Mouse (Mus musculus): ENCODE data around the gene Tspo2.

The Tspo2 gene

DNA sequence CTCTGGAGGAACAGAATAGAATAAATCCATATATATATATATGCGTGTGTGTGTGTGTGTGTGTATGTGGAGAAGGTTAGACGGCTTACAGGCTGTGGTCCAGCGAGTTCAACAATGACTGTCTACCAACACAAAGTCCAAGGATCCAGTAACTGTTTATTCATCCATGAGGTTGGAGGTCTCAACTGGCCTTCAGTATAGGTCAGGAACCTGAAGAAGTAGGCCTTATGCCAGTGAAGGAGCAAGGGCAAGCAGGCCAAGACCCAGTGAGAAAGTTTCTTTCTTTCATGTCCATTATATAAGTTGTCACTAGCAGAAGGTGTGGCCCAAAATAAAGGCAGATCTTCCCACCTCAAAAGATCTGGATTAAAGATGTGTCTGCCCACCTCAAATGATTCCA lies 48.6 kb downstream of the Tspo2 start:
- in situ Hi-C loops (cut with MboI; ENCODE audit: low pct_unique_long_range_greater_than_20kb in 1 of 2, low sequenced_read_pairs in 2 of 2, unreplicated experiment in 1 of 2): no loop called here

DNA sequence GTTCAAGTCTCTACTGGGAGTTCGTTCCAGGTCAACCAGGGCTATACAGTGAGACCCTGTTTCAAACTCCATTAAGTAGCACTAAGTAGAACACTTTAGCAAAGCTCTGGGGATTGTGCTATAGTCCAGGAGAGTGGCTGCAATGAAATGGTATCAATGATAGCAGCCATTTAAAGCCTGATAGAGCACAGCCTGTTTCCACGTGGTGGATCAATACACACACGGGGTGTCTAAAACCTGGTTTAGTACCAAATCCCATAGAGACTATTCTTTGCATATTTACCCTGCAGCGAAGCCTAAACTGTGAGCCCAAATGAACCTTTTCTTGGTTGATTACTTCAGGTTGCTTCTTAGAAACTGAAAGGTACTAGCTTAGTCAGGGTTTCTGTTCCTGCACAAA lies 49.6 kb downstream of the Tspo2 start:
- in situ Hi-C loops (cut with MboI; ENCODE audit: low pct_unique_long_range_greater_than_20kb in 1 of 2, low sequenced_read_pairs in 2 of 2, unreplicated experiment in 1 of 2): no loop called here
